Mouse (Mus musculus) MEL (cell line): ENCODE measurements at regions not wholly inside any gene's neighbourhood (a gene's known extent, or its start where the extent isn't known, plus 50 kb on each side); places are given as distances from the start of the nearest gene placed in this dataset.
"Not testable (repeated sequence)": the region's sequence is repeated elsewhere in the genome, so short reads cannot be mapped to it uniquely, and the experiment has no call there.

Experiments
- DNase-seq: peaks from one replicate; pipeline ENCODE4 v3.0.0; 2011; ENCODE audit warnings: low read depth, low spot score
- H3K27ac ChIP-seq: 2 replicates; pipeline ENCODE4 v1.5.1; 2012; ENCODE audit warnings: low read depth, mild to moderate bottlenecking, control low read depth, low read length, moderate library complexity; ENCODE audit not compliant: control insufficient read depth
- H3K27me3 ChIP-seq, 2 experiments: fragments of 150-350 bp in 1 of 2; sonication (generic) in 1 of 2; 2 replicates each; pipeline ENCODE4 v1.6.1; 2012; ENCODE audit warnings: low read length in 2 of 2, mild to moderate bottlenecking in 2 of 2, improper control_type of control experiment in 1 of 2, moderate library complexity in 1 of 2; ENCODE audit not compliant: insufficient read depth in 2 of 2, control insufficient read depth in 1 of 2
- H3K36me3 ChIP-seq, 2 experiments: 2 replicates each; pipeline ENCODE4 v1.6.1; 2012 to 2014; ENCODE audit warnings: low read length in 2 of 2, improper control_type of control experiment in 1 of 2, inconsistent platforms in 1 of 2, mild to moderate bottlenecking in 1 of 2; ENCODE audit not compliant: insufficient read depth in 2 of 2, control insufficient read depth in 1 of 2
- H3K4me1 ChIP-seq, 2 experiments: fragments of 150-350 bp in 1 of 2; sonication (generic) in 1 of 2; 2 replicates each; pipeline ENCODE4 v1.6.1; 2012; ENCODE audit warnings: low read length in 2 of 2, improper control_type of control experiment in 1 of 2, mild to moderate bottlenecking in 1 of 2; ENCODE audit not compliant: insufficient read depth in 2 of 2, control insufficient read depth in 1 of 2
- H3K4me3 ChIP-seq, 2 experiments: fragments of 150-350 bp in 1 of 2; sonication (generic) in 1 of 2; 2 replicates each; pipeline ENCODE4 v1.5.1; 2012; ENCODE audit warnings: low read depth in 2 of 2, low read length in 2 of 2, mild to moderate bottlenecking in 2 of 2, moderate library complexity in 2 of 2, control low read depth in 1 of 2, improper control_type of control experiment in 1 of 2; ENCODE audit not compliant: control insufficient read depth in 1 of 2, insufficient read depth in 1 of 2
- H3K79me2 ChIP-seq: 2 replicates; pipeline ENCODE4 v1.6.1; 2012; ENCODE audit warnings: mild to moderate bottlenecking, low read length, moderate library complexity; ENCODE audit not compliant: control insufficient read depth, poor library complexity, insufficient read depth
- H3K9ac ChIP-seq: 2 replicates; pipeline ENCODE4 v1.6.1; 2012; ENCODE audit warnings: low read depth, mild to moderate bottlenecking, control low read depth, low read length, moderate library complexity; ENCODE audit not compliant: control insufficient read depth, poor library complexity, severe bottlenecking
- H3K9me3 ChIP-seq: fragments of 150-350 bp; sonication (generic); replicated peaks from 2 replicates; pipeline ENCODE4 v1.6.1; 2012; ENCODE audit warnings: mild to moderate bottlenecking, low read length, improper control_type of control experiment, moderate library complexity; ENCODE audit not compliant: insufficient read depth
- CTCF ChIP-seq, 3 experiments: IDR thresholded peaks in 2 of 3; conservative IDR thresholded peaks in 1 of 3; 2 replicates each; pipeline ENCODE4 v1.5.1; 2011 to 2012; ENCODE audit warnings: low read length in 3 of 3, low read depth in 2 of 3, mild to moderate bottlenecking in 2 of 3, improper control_type of control experiment in 1 of 3, inconsistent platforms in 1 of 3, mixed read lengths in 1 of 3, moderate library complexity in 1 of 3; ENCODE audit not compliant: control insufficient read depth in 1 of 3, insufficient read depth in 1 of 3, poor library complexity in 1 of 3, severe bottlenecking in 1 of 3
- E2F4 ChIP-seq: IDR thresholded peaks from 2 replicates; pipeline ENCODE4 v1.6.1; 2011; ENCODE audit warnings: low read depth, low read length, improper control_type of control experiment, borderline replicate concordance
- ETS1 ChIP-seq: IDR thresholded peaks from 2 replicates; pipeline ENCODE4 v1.6.1; 2012; ENCODE audit warnings: low read depth, mild to moderate bottlenecking, inconsistent platforms, low read length, improper control_type of control experiment, moderate library complexity
- HCFC1 ChIP-seq: IDR thresholded peaks from 2 replicates; pipeline ENCODE4 v1.6.1; 2012; ENCODE audit warnings: low read depth, mild to moderate bottlenecking, inconsistent platforms, low read length, improper control_type of control experiment, moderate library complexity
- JUND ChIP-seq: IDR thresholded peaks from 2 replicates; pipeline ENCODE4 v1.6.1; 2011; ENCODE audit warnings: low read depth, mild to moderate bottlenecking, improper control_type of control experiment, low read length
- KAT2A ChIP-seq: conservative IDR thresholded peaks from 2 replicates; pipeline ENCODE4 v1.6.1; 2012; ENCODE audit warnings: low read depth, low read length, improper control_type of control experiment, inconsistent platforms
- MAFK ChIP-seq: IDR thresholded peaks from 2 replicates; pipeline ENCODE4 v1.6.1; 2011; ENCODE audit warnings: low read depth, mild to moderate bottlenecking, low read length, improper control_type of control experiment, borderline replicate concordance
- MAZ ChIP-seq: IDR thresholded peaks from 2 replicates; pipeline ENCODE4 v1.6.1; 2012; ENCODE audit warnings: low read depth, mild to moderate bottlenecking, inconsistent platforms, low read length, improper control_type of control experiment
- MXI1 ChIP-seq: IDR thresholded peaks from 2 replicates; pipeline ENCODE4 v1.6.1; 2011; ENCODE audit warnings: mild to moderate bottlenecking, low read depth, low read length, improper control_type of control experiment
- MYB ChIP-seq: IDR thresholded peaks from 2 replicates; pipeline ENCODE4 v1.6.1; 2011; ENCODE audit warnings: mild to moderate bottlenecking, low read depth, low read length, improper control_type of control experiment
- MYC ChIP-seq: IDR thresholded peaks from 2 replicates; pipeline ENCODE4 v1.6.1; 2011; ENCODE audit warnings: low read depth, mild to moderate bottlenecking, low read length, improper control_type of control experiment, moderate library complexity
- NRF1 ChIP-seq: IDR thresholded peaks from 2 replicates; pipeline ENCODE4 v1.6.1; 2014; ENCODE audit warnings: low read depth, mild to moderate bottlenecking, inconsistent platforms, low read length, improper control_type of control experiment, moderate library complexity; ENCODE audit not compliant: poor library complexity, insufficient read depth, severe bottlenecking
- POLR2AphosphoS5 ChIP-seq: IDR thresholded peaks from 2 replicates; pipeline ENCODE4 v1.6.1; 2012; ENCODE audit warnings: low read depth, borderline replicate concordance, mild to moderate bottlenecking, inconsistent platforms, low read length, moderate library complexity, mixed read lengths
- RAD21 ChIP-seq: IDR thresholded peaks from 2 replicates; pipeline ENCODE4 v1.6.1; 2011; ENCODE audit warnings: mild to moderate bottlenecking, low read depth, low read length, improper control_type of control experiment
- RCOR1 ChIP-seq: IDR thresholded peaks from 2 replicates; pipeline ENCODE4 v1.6.1; 2012; ENCODE audit warnings: low read depth, mild to moderate bottlenecking, inconsistent platforms, low read length, improper control_type of control experiment
- SMC3 ChIP-seq: IDR thresholded peaks from 2 replicates; pipeline ENCODE4 v1.6.1; 2011; ENCODE audit warnings: low read depth, low read length, improper control_type of control experiment
- TAL1 ChIP-seq: IDR thresholded peaks from 2 replicates; pipeline ENCODE4 v1.6.1; 2012; ENCODE audit warnings: mild to moderate bottlenecking, inconsistent platforms, low read length, moderate library complexity, mixed read lengths
- UBTF ChIP-seq: IDR thresholded peaks from 2 replicates; pipeline ENCODE4 v1.6.1; 2012; ENCODE audit warnings: low read depth, mild to moderate bottlenecking, inconsistent platforms, low read length, improper control_type of control experiment, moderate library complexity, borderline replicate concordance; ENCODE audit not compliant: insufficient read depth
- USF1 ChIP-seq: IDR thresholded peaks from 2 replicates; pipeline ENCODE4 v1.6.1; 2014; ENCODE audit warnings: low read depth, mild to moderate bottlenecking, inconsistent platforms, low read length, improper control_type of control experiment, moderate library complexity
- ZC3H11A ChIP-seq: IDR thresholded peaks from 2 replicates; pipeline ENCODE4 v1.6.1; 2012; ENCODE audit warnings: low read depth, mild to moderate bottlenecking, inconsistent platforms, low read length, improper control_type of control experiment
- ZKSCAN1 ChIP-seq: IDR thresholded peaks from 2 replicates; pipeline ENCODE4 v1.6.1; 2012; ENCODE audit warnings: low read depth, mild to moderate bottlenecking, inconsistent platforms, low read length, improper control_type of control experiment, moderate library complexity
- ZNF384 ChIP-seq: IDR thresholded peaks from 2 replicates; pipeline ENCODE4 v1.6.1; 2012; ENCODE audit warnings: low read depth, mild to moderate bottlenecking, inconsistent platforms, low read length, improper control_type of control experiment

GRCm38 (mm10) chr11:63264432-63265061 is 135.8 kb downstream of the Pmp22 start:
- Histone ChIP-seq H3K79me2 (no peaks in the 10 kb centered on the region), H3K36me3 (no peaks in the 10 kb centered on the region), H3K9me3 (no peaks in the 10 kb centered on the region), H3K4me3 (no peak overlapping the region; a peak in 1 of 4 replicates), H3K4me1 (no peaks in the 10 kb centered on the region), H3K27ac (no peak overlapping the region), H3K27me3 (no peaks in the 10 kb centered on the region), H3K9ac (no peak overlapping the region)
- peak; percentile 14 for DNase-seq
- TF ChIP-seq MAFK (no peak), MYC (no peak), MAZ (no peak), RAD21 (peak; percentile 40), ZC3H11A (0 out of 2 replicates have a peak, but pooled peaks have one; percentile 8), E2F4 (no peak), SMC3 (peak; percentile 57), ZKSCAN1 (no peak), ZNF384 (no peak), CTCF (IDR thresholded peaks at IDR 0.05 in 2 of 3, conservative IDR thresholded peaks at IDR 0.05 in 1 of 3; ENCODE audit: control insufficient read depth in 1 of 3, insufficient read depth in 1 of 3, low read depth in 2 of 3, low read length in 3 of 3, poor library complexity in 1 of 3, severe bottlenecking in 1 of 3) (peak; percentile 18 to 43 (median 35); a peak in 4 of 6 replicates), USF1 (no peak), RCOR1 (no peak)

DNA sequence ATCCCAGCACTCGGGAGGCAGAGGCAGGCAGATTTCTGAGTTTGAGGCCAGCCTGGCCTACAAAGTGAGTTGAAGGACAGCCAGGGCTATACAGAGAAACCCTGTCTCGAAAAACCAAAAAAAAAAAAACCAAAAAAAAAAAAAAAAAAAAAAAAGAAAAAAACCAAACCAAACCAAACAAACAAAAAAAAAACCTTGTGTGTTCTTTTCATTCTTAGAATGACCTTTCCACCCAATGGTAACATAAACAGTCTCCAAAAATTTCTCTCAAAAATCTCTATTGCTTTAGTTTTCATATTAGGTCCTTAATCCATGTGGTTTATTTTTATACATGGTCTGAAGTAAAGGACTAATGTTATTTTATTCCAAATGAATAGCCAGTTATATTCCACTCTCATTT is 137.5 kb downstream of the Pmp22 start:
- H3K9me3 ChIP-seq, H3K4me1 ChIP-seq, H3K4me3 ChIP-seq, H3K79me2 ChIP-seq, H3K27ac ChIP-seq, H3K9ac ChIP-seq, H3K27me3 ChIP-seq, H3K36me3 ChIP-seq, DNase-seq: not testable (repeated sequence)

DNA sequence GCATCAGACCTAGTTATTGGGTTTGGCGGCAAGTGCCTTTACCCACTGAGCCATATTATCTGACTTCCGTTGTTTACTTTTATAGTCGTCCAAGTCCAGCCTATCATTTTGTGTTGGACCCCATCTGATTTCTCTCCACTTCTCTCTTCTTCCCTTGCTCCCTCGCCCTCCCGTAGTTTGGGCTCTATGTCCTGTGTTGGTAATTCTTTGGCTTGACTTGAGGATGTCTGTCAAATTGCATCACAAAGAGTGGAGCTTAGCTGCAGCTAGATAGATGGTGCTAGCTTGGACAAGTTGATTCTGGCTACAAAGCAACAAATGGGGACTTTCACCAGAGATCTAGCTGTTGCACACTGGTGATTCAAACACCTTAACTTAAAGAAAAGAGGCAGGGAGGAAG is 147.9 kb downstream of the Pmp22 start:
- H3K4me3 ChIP-seq: no peak overlapping the region
- no peaks in the 10 kb centered on the region for H3K27me3 ChIP-seq
- DNase-seq: no peak
- no peaks in the 10 kb centered on the region for H3K9me3 ChIP-seq
- H3K9ac ChIP-seq: no peak overlapping the region
- TF ChIP-seq KAT2A (no peak), USF1 (no peak), UBTF (no peak), MXI1 (no peak), MYB (no peak), TAL1 (no peak), JUND (no peak), MYC (no peak), POLR2AphosphoS5 (no peak), HCFC1 (no peak), NRF1 (no peak), ZNF384 (no peak), ETS1 (no peak)
- H3K27ac ChIP-seq: no peak overlapping the region
- no peaks in the 10 kb centered on the region for H3K79me2 ChIP-seq
- no peaks in the 10 kb centered on the region for H3K4me1 ChIP-seq
- H3K36me3 ChIP-seq: no peaks in the 10 kb centered on the region
